Mouse (Mus musculus) heart, postnatal 36 days (tissue): Measurements from ENCODE around the gene Psenen. TPM values are rescaled to one million over a fixed set of nuclear protein-coding genes. Genes with fewer than 3 reads are reported as not detected.

Source experiments
- DNase-seq, 2 experiments: peaks; one replicate each; pipeline ENCODE4 v3.0.0; 2021 to 2022
- intact Hi-C: fragments of 180-260 bp; cut with DNase I; formaldehyde crosslinking; loops from one replicate; pipeline ENCODE4 v1.15.1; 2025
- total RNA-seq, 2 experiments: library from RNA; stranded (reverse); gene quantifications; 2 replicates each; pipeline ENCODE4 v1.2.3; 2021

Psenen gene
- 10 to 100 TPM; 75.8 to 81.6 TPM for total RNA-seq

- intact Hi-C loops, result no loop called here
- DNase-seq, result peak; percentile 91 to 94
These were observed at the start of gene Psenen, which contains the start of the genes U2af1l4 and Gm49396 for GRCm38 (mm10) chr7:30563117-30563905. Psenen (minus strand) TSS chr7:30563627. U2af1l4 (plus strand) TSS chr7:30563301. Gm49396 (plus strand) TSS chr7:30563344.

GRCm38 (mm10) chr7:30612654-30613402 is 49.4 kb upstream of the Psenen start, which contains the start of gene Upk1a:
Upk1a (minus strand) TSS chr7:30612847.
- DNase-seq, result no peak
- intact Hi-C loops, result no loop called here

GRCm38 (mm10) chr7:30610043-30610442 is 46.6 kb upstream of the Psenen start:
- DNase-seq, result peak in 1 of 2 experiments; percentile 26
- intact Hi-C loops, result no loop called here

GRCm38 (mm10) chr7:30608476-30608875 is 45.0 kb upstream of the Psenen start:
- intact Hi-C loops, result no loop called here
- DNase-seq, result no peak

GRCm38 (mm10) chr7:30607706-30608309 is 44.4 kb upstream of the Psenen start:
- intact Hi-C loops, result no loop called here
- peak in 1 of 2 experiments; percentile 59 for DNase-seq

GRCm38 (mm10) chr7:30604944-30605343 is 41.5 kb upstream of the Psenen start:
- intact Hi-C loops, result no loop called here
- DNase-seq, result no peak

- DNase-seq, result no peak
- intact Hi-C loops, result no loop called here
These were observed 41.0 kb upstream of the Psenen start for GRCm38 (mm10) chr7:30604424-30604823.

GRCm38 (mm10) chr7:30602583-30602982 is 39.2 kb upstream of the Psenen start:
- DNase-seq, result no peak
- intact Hi-C loops, result no loop called here

GRCm38 (mm10) chr7:30600651-30601050 is 37.2 kb upstream of the Psenen start:
- intact Hi-C loops, result no loop called here
- no peak for DNase-seq

- DNase-seq, result peak; percentile 66
- intact Hi-C loops, result loop anchor here (10.0 kb wide), 1 partner anchor 355 kb away; the partner anchor contains the start of gene Usf2
These were observed 36.5 kb upstream of the Psenen start for GRCm38 (mm10) chr7:30599933-30600353.

GRCm38 (mm10) chr7:30598786-30599185 is 35.4 kb upstream of the Psenen start, which contains the start of gene Zbtb32:
Zbtb32 (minus strand) TSS chr7:30598909.
- intact Hi-C loops, result loop anchor here (10.0 kb wide), 1 partner anchor 356 kb away; the partner anchor contains the start of gene Usf2
- DNase-seq, result no peak

GRCm38 (mm10) chr7:30596811-30597210 is 33.4 kb upstream of the Psenen start:
- no peak for DNase-seq
- intact Hi-C loops, result loop anchor here (10.0 kb wide), 1 partner anchor 358 kb away; the partner anchor contains the start of gene Usf2

GRCm38 (mm10) chr7:30596093-30596492 is 32.7 kb upstream of the Psenen start:
- DNase-seq, result no peak
- intact Hi-C loops, result loop anchor here (10.0 kb wide), 1 partner anchor 359 kb away; the partner anchor contains the start of gene Usf2

GRCm38 (mm10) chr7:30594510-30595024 is 31.1 kb upstream of the Psenen start:
- DNase-seq, result no peak
- intact Hi-C loops, result loop anchor here (10.0 kb wide), 1 partner anchor 360 kb away; the partner anchor contains the start of gene Usf2

GRCm38 (mm10) chr7:30593579-30594509 is 30.4 kb upstream of the Psenen start:
- DNase-seq, result no peak
- intact Hi-C loops, result loop anchor here (10.0 kb wide), 1 partner anchor 361 kb away; the partner anchor contains the start of gene Usf2

- no peak for DNase-seq
- intact Hi-C loops, result loop anchor here (10.0 kb wide), 1 partner anchor 362 kb away; the partner anchor contains the start of gene Usf2
These were observed 29.5 kb upstream of the Psenen start for GRCm38 (mm10) chr7:30592772-30593423.

- no peak for DNase-seq
- intact Hi-C loops, result loop anchor here (2.0 to 10.0 kb wide), 2 partner anchors 269 to 363 kb away; partner anchors contain the start of genes Ffar1 and Usf2
These were observed 28.2 kb upstream of the Psenen start for GRCm38 (mm10) chr7:30591605-30591951.

GRCm38 (mm10) chr7:30590927-30591604 is 27.6 kb upstream of the Psenen start:
- intact Hi-C loops, result loop anchor here (2.0 to 10.0 kb wide), 2 partner anchors 270 to 364 kb away; partner anchors contain the start of genes Ffar1 and Usf2
- no peak for DNase-seq
